Mouse (Mus musculus): ENCODE measurements around the gene Snai1. TPM values are rescaled to one million over a fixed set of nuclear protein-coding genes. Genes with fewer than 3 reads are reported as not detected.

The Snai1 gene
- total RNA-seq, 2 experiments from 2014 or later = 1.3 TPM

DNA sequence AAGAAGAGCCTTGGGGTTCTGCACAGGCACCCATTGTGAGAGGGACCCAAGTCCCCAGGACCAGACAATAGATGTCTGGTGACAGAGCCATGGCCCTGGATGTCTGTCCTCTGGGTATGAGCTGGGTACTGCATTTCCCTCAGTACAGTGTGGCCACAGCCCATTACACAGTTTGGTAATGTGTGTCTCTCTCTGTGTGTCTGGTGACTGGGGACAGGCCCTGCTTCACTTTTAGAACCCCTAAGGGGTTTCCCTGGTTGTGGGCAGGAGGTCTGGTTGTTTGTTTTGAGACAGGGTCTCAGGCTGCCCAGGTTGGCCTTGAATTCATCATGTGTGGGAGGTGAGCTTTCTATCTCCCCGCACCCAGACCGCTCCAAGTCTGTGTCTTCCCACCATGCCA, 47.3 kb downstream of the Snai1 start:
- no peak for DNase-seq

DNA sequence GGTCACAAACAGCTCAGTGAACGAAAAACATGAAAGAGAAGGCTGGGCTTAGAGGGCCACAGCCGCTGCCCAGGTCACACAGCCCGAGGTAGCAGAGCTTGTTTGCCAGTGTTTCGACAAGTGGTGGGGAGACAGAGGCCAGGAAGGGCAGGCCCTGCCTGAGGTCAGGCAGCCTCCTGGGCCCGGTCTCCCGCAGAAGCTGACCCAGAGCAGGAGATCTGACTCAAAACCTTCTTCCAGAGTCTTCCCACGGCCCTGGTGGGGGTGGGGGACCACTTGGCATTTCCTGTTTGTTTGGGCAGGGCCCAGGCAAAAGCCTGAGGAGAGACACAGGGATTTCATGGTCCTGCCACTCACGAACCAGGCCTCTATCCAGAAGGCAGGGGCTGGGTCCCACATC, 48.0 kb downstream of the Snai1 start:
- no peak for DNase-seq

DNA sequence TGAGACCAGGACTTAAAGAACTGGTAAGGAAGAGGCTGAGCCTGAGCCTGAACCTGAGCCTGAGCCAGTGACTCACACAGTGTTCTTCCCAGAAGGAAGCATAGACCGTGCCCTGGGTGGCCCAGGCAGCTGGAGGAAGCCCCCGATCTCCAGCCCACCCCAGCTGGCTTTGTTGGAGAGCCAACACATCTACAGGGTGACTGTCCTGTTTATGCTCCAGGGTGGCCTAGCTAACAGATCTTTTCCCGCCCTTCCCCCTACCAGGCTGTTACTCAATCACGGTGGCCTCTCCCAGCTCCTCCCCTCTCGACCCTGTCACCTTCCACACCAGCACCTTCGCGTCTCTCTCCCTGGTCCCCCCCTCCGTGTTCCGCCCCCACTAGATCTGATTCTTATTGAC, 49.0 kb downstream of the Snai1 start:
- DNase-seq = no peak

DNA sequence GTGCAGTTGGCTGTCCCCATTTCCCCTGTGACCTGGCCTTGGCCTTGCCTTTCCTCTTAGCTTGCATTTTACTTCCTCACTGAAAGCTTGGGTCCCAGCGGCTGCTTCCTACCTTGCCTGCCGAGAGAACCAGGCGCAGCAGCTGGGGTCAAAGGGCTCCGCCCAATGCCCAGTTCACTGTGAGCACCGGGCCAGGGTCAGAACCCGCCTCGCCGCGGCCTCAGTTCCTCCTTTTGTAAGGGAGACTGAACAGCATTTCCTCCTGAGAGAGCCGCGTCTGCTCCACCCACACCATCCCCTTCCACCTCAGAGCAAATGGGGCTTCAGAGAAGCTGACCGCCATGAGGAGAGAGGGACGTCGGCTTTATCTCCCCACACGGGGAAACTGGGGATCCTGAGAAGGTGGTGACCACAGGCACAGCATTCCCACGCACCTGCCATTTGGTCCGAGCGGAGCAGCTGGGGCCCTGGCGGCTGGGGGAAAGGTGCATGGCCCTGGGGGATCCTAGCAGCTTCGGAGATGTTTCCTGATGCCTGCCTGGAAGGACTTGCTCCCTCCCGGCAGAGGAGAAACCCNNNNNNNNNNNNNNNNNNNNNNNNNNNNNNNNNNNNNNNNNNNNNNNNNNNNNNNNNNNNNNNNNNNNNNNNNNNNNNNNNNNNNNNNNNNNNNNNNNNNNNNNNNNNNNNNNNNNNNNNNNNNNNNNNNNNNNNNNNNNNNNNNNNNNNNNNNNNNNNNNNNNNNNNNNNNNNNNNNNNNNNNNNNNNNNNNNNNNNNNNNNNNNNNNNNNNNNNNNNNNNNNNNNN, 51.0 kb downstream of the Snai1 start:
- DNase-seq = peak; percentile 62

Other genes with a start within 250 kb of the Snai1 start
- gene B4galt5, start 189.0 kb upstream of the Snai1 start, total RNA-seq (2021) = 1 to 10 TPM; 9.8 to 10.0 TPM
- gene Slc9a8, start 116.5 kb upstream of the Snai1 start, total RNA-seq (2021) = 10 to 100 TPM; 23.4 to 27.7 TPM
- 10 to 100 TPM; 23.0 to 28.4 TPM for gene Rnf114, start 45.5 kb upstream of the Snai1 start, total RNA-seq (2021)
- gene Spata2, start 45.3 kb upstream of the Snai1 start, total RNA-seq (2021) = 10 to 100 TPM; 15.1 to 15.7 TPM
- gene Ube2v1, start 93.9 kb downstream of the Snai1 start, total RNA-seq (2021) = 100 to 1,000 TPM; 157 to 160 TPM
- gene Gm20431, start 123.3 kb downstream of the Snai1 start, total RNA-seq (2021) = 10 to 100 TPM in 1 of 2 experiments, 1 to 10 TPM in 1; 7.7 to 11.6 TPM
- 10 to 100 TPM; 93.5 to 95.6 TPM for gene Cebpb, start 150.7 kb downstream of the Snai1 start, total RNA-seq (2021)
- 10 to 100 TPM; 13.4 to 18.9 TPM for gene Tmem189, start 151.6 kb downstream of the Snai1 start, total RNA-seq (2021)